Mouse (Mus musculus) activated CD4-positive, CD25-positive, alpha-beta regulatory T cell, adult 9 weeks (primary cell): ENCODE data around the gene Bsx. TPM values are rescaled to one million over a fixed set of nuclear protein-coding genes. Genes with fewer than 3 reads are reported as not detected.

Source experiments
- polyA plus RNA-seq: library from polyadenylated mRNA; unstranded; fragments of 100-300 nt; shearing (Covaris generic); gene quantifications from one replicate; pipeline ENCODE4 v1.2.1, GENCODE M21; 2017

Gene Bsx
- not detected for polyA plus RNA-seq

DNA sequence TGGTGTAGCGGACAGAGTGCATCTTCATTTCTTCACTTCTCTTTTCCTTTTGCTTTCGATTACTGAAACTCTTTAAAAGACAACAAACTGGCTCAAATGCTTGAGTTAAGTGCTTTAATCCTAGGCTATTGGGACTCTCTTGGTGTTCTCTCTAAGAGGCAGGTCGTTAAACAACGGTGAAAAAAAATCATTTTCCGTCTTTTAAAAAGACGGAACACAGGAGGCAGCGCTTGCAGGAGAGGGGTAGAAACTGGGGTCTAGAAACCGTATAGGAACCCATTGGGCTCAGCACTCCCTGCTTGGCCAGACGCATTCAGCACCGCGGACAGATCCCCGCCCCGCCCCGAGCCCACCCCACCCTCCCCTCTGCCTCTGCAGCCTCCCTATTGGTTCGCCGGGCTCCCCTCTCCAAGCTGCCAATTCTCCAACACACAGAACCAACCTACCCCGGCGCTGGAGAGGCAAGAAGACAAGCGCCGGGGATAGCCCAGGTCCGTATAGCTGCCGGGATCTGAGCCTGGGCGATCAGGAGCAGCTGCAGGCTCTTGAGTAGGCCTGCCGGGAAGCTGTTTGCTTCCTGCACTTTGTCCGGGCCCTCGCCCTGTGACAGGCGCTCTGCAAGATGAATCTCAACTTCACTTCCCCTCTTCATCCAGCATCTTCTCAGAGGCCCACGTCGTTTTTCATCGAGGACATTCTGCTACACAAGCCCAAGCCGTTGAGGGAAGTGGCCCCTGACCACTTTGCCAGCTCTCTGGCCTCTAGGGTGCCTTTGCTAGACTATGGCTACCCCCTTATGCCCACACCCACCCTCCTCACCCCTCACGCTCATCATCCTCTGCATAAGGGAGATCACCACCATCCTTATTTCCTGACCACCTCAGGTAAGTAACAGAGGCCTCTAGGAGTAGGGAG, at the start of gene Bsx:
Bsx (plus strand) TSS at position 572 of the 915 bp plus-strand sequence.

Other genes starting within 250 kb of the Bsx start
- gene Gm21915, start 203.5 kb upstream of the Bsx start, polyA plus RNA-seq = not detected
- not detected for gene Clmp, start 188.2 kb upstream of the Bsx start, polyA plus RNA-seq
- 3,497 TPM for gene Hspa8, start 73.1 kb upstream of the Bsx start, polyA plus RNA-seq
- not detected for gene Jhy, start 90.0 kb downstream of the Bsx start, polyA plus RNA-seq
- 2.2 TPM for gene Crtam, start 130.5 kb downstream of the Bsx start, polyA plus RNA-seq